Mouse (Mus musculus): Measurements from ENCODE around the gene Tcf15.

- TF ChIP-seq E2F4 (IDR thresholded peaks at IDR 0.05; ENCODE audit: insufficient replicate concordance, low read depth, low read length) (no peak), CTCF (conservative IDR thresholded peaks at IDR 0.05 in 1 of 2, IDR thresholded peaks at IDR 0.05 in 1 of 2; ENCODE audit: low read depth in 2 of 2, low read length in 2 of 2) (no peak), TBP (conservative IDR thresholded peaks at IDR 0.05; ENCODE audit: low read depth, low read length) (no peak), JUND (conservative IDR thresholded peaks at IDR 0.05; ENCODE audit: low read depth, low read length) (no peak), HCFC1 (IDR thresholded peaks at IDR 0.05; ENCODE audit: low read depth, low read length) (no peak), NELFE (IDR thresholded peaks at IDR 0.05; ENCODE audit: low read depth, low read length) (no peak), TCF12 (IDR thresholded peaks at IDR 0.05; ENCODE audit: low read depth, low read length) (no peak), ZKSCAN1 (IDR thresholded peaks at IDR 0.05; ENCODE audit: borderline replicate concordance, low read depth, low read length) (no peak), POLR2A (IDR thresholded peaks at IDR 0.05; ENCODE audit: low read depth, low read length) (no peak), CHD1 (IDR thresholded peaks at IDR 0.05; ENCODE audit: low read depth, low read length) (no peak)
These were observed 35.0 kb downstream of the Tcf15 start for GRCm38 (mm10) chr2:152178345-152178744.
